Mouse (Mus musculus): ENCODE measurements around the gene Prl7a2. TPM values are rescaled to one million over a fixed set of nuclear protein-coding genes. Genes with fewer than 3 reads are reported as not detected.

Prl7a2 gene
- polyA plus RNA-seq (2016; fragmentation: Nextera tagmentation; extraction: Ambion mirVana) = not detected in 2 replicates

- H3K4me2 ChIP-seq (replicated peaks) = no peak within 1 kb of the TSS
- H3K9me3 ChIP-seq = no peaks in the 10 kb centered on the region
- no peak for ATAC-seq (ENCODE audit: insufficient number of reproducible peaks, insufficient read depth, low FRiP score, low TSS enrichment)
- no peaks in the 10 kb centered on the region for H3K27me3 ChIP-seq
- no peak within 1 kb of the TSS for H3K27ac ChIP-seq
- no peak within 1 kb of the TSS for H3K4me3 ChIP-seq
- no peaks in the 10 kb centered on the region for H3K4me1 ChIP-seq
- no peaks in the 10 kb centered on the region for H3K36me3 ChIP-seq
- no peak within 1 kb of the TSS for H3K9ac ChIP-seq
- WGBS = 85% methylated on average over 4 of the region's 4 CpGs
Observed at GRCm38 (mm10) chr13:27667936-27668335, at the start of gene Prl7a2. Gene Prl7a2 (minus strand): TSS chr13:27668036.

- ATAC-seq (ENCODE audit: insufficient number of reproducible peaks, insufficient read depth, low FRiP score, low TSS enrichment) = no peak
- no peak within 1 kb of the TSS for H3K4me3 ChIP-seq
- 86% methylated on average over 5 of the region's 5 CpGs for WGBS
- no peak within 1 kb of the TSS for H3K9ac ChIP-seq
- no peaks in the 10 kb centered on the region for H3K4me1 ChIP-seq
- H3K36me3 ChIP-seq = no peaks in the 10 kb centered on the region
- H3K4me2 ChIP-seq (replicated peaks) = no peak within 1 kb of the TSS
- H3K9me3 ChIP-seq = no peaks in the 10 kb centered on the region
- H3K27ac ChIP-seq = no peak within 1 kb of the TSS
- H3K27me3 ChIP-seq = no peaks in the 10 kb centered on the region
Observed at GRCm38 (mm10) chr13:27716636-27717035, 48.8 kb upstream of the Prl7a2 start, which contains the start of gene Prl7d1. Gene Prl7d1 (minus strand): TSS chr13:27716736.

DNA sequence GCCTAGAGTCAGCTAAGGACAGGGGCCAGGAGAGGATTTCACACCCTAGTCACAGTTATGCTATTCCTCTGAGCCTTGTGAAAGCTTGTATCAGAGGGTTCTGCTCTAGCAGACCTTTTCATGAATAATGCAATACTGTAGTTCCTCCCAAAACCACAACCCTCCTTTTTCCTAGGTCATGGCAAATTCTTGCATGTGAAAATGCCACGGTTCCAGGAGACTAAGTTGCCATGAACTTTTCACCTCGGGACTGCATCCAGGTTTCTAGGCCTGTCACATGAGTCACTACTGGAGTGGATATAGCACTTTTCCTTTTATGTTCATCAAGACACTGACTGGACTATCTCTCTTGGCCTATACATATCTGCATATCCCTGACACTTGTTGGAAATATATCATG is 38.7 kb upstream of the Prl7a2 start:
- no peaks in the 10 kb centered on the region for H3K27me3 ChIP-seq
- H3K4me3 ChIP-seq = no peak overlapping the region
- no peak for ATAC-seq (ENCODE audit: insufficient number of reproducible peaks, insufficient read depth, low FRiP score, low TSS enrichment)
- no peaks in the 10 kb centered on the region for H3K4me1 ChIP-seq
- no peaks in the 10 kb centered on the region for H3K36me3 ChIP-seq
- H3K27ac ChIP-seq = no peak overlapping the region
- 60% methylated on average over 2 of the region's 2 CpGs for WGBS
- H3K4me2 ChIP-seq (replicated peaks) = no peak overlapping the region
- H3K9ac ChIP-seq = no peak overlapping the region
- H3K9me3 ChIP-seq = no peaks in the 10 kb centered on the region

DNA sequence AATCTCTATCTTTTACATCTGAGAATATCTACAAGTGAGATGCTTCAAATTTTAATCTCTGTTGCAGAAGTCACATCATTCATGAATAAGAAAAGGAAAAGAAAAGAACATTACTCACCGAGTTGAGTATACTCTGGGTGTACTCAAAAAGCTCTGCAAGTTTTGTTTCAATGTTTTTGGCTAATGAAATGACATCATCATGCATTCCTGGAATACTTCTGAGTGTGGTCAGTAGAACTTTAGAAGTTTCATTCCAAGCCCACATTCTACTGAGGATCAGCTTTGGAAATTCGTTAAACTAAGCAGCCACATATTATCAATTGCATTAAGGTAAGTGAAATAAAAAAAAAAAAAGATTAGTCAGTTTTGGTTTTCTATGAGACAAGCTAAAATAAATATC is 7.1 kb downstream of the Prl7a2 start:
- ATAC-seq (ENCODE audit: insufficient number of reproducible peaks, insufficient read depth, low FRiP score, low TSS enrichment) = no peak
- no peaks in the 10 kb centered on the region for H3K9me3 ChIP-seq
- 78% methylated on average over 2 of the region's 2 CpGs for WGBS

GRCm38 (mm10) chr13:27642393-27642792 is 25.4 kb downstream of the Prl7a2 start, which contains the start of gene Prl7a1:
Gene Prl7a1 (minus strand): TSS chr13:27642493.
- ATAC-seq (ENCODE audit: insufficient number of reproducible peaks, insufficient read depth, low FRiP score, low TSS enrichment) = no peak
- no peak within 1 kb of the TSS for H3K9ac ChIP-seq
- H3K36me3 ChIP-seq = no peaks in the 10 kb centered on the region

More for the DNA sequence above, 7.1 kb downstream of the Prl7a2 start:
- no peak overlapping the region for H3K9ac ChIP-seq
- no peak overlapping the region for H3K4me3 ChIP-seq
- no peak overlapping the region for H3K27ac ChIP-seq
- no peaks in the 10 kb centered on the region for H3K36me3 ChIP-seq
- H3K4me1 ChIP-seq = no peaks in the 10 kb centered on the region
- no peak overlapping the region for H3K4me2 ChIP-seq (replicated peaks)
- H3K27me3 ChIP-seq = no peaks in the 10 kb centered on the region

GRCm38 (mm10) chr13:27610482-27610881 is 57.4 kb downstream of the Prl7a2 start, which contains the start of gene Prl7b1:
Gene Prl7b1 (minus strand): TSS chr13:27610582.
- no peak within 1 kb of the TSS for H3K4me3 ChIP-seq
- H3K27me3 ChIP-seq = no peaks in the 10 kb centered on the region
- WGBS = 78% methylated on average over 4 of the region's 4 CpGs
- no peaks in the 10 kb centered on the region for H3K4me1 ChIP-seq
- H3K9ac ChIP-seq = no peak within 1 kb of the TSS
- H3K4me2 ChIP-seq (replicated peaks) = no peak within 1 kb of the TSS
- no peaks in the 10 kb centered on the region for H3K36me3 ChIP-seq
- H3K27ac ChIP-seq = no peak within 1 kb of the TSS
- H3K9me3 ChIP-seq = no peaks in the 10 kb centered on the region
- no peak for ATAC-seq (ENCODE audit: insufficient number of reproducible peaks, insufficient read depth, low FRiP score, low TSS enrichment)

More at GRCm38 (mm10) chr13:27642393-27642792, 25.4 kb downstream of the Prl7a2 start, which contains the start of gene Prl7a1:
- no peaks in the 10 kb centered on the region for H3K27me3 ChIP-seq
- no peaks in the 10 kb centered on the region for H3K4me1 ChIP-seq
- no peak within 1 kb of the TSS for H3K4me3 ChIP-seq
- WGBS = 96% methylated on average over 3 of the region's 3 CpGs
- H3K4me2 ChIP-seq (replicated peaks) = no peak within 1 kb of the TSS
- H3K9me3 ChIP-seq = no peaks in the 10 kb centered on the region
- H3K27ac ChIP-seq = no peak within 1 kb of the TSS

Other genes starting within 250 kb of the Prl7a2 start
- gene Prl8a6, start 229.3 kb downstream of the Prl7a2 start, polyA plus RNA-seq (2016; fragmentation: Nextera tagmentation; extraction: Ambion mirVana) = not detected in 2 replicates
- gene Prl8a8, start 154.8 kb downstream of the Prl7a2 start, polyA plus RNA-seq (2016; fragmentation: Nextera tagmentation; extraction: Ambion mirVana) = not detected in 2 replicates
- gene Prl8a9, start 103.4 kb downstream of the Prl7a2 start, polyA plus RNA-seq (2016; fragmentation: Nextera tagmentation; extraction: Ambion mirVana) = not detected in 2 replicates
- gene Prl8a1, start 85.9 kb downstream of the Prl7a2 start, polyA plus RNA-seq (2016; fragmentation: Nextera tagmentation; extraction: Ambion mirVana) = not detected in 2 replicates
- gene Prl7b1, start 57.5 kb downstream of the Prl7a2 start, polyA plus RNA-seq (2016; fragmentation: Nextera tagmentation; extraction: Ambion mirVana) = not detected in 2 replicates
- not detected in 2 replicates for gene Prl7a1, start 25.5 kb downstream of the Prl7a2 start, polyA plus RNA-seq (2016; fragmentation: Nextera tagmentation; extraction: Ambion mirVana)
- gene Prl7d1, start 48.7 kb upstream of the Prl7a2 start, polyA plus RNA-seq (2016; fragmentation: Nextera tagmentation; extraction: Ambion mirVana) = not detected in 2 replicates
- not detected in 2 replicates for gene Prl7c1, start 112.8 kb upstream of the Prl7a2 start, polyA plus RNA-seq (2016; fragmentation: Nextera tagmentation; extraction: Ambion mirVana)
- gene Prl2a1, start 133.6 kb upstream of the Prl7a2 start, polyA plus RNA-seq (2016; fragmentation: Nextera tagmentation; extraction: Ambion mirVana) = not detected in 2 replicates
- gene Prl2c1, start 181.3 kb upstream of the Prl7a2 start, polyA plus RNA-seq (2016; fragmentation: Nextera tagmentation; extraction: Ambion mirVana) = not detected in 2 replicates

Measured in embryonic facial prominence, embryonic 12.5 days (tissue).